Mouse (Mus musculus) kidney, embryonic 16.5 days (tissue): ENCODE measurements around the gene BC049352. TPM values are rescaled to one million over a fixed set of nuclear protein-coding genes. Genes with fewer than 3 reads are reported as not detected.

Experiments
- ATAC-seq: fragments of 200-750 bp; cut with Nextera tagmentation; 2 replicates; pipeline ENCODE4 v1.8.0; 2017; ENCODE audit warnings: moderate TSS enrichment; ENCODE audit not compliant: low FRiP score, low TSS enrichment
- H3K27ac ChIP-seq: fragments of 300-500 bp; sonication (generic); 2 replicates; pipeline ENCODE4 v1.5.1; 2014; ENCODE audit warnings: low read length
- H3K27me3 ChIP-seq: fragments of 300-500 bp; sonication (generic); 2 replicates; pipeline ENCODE4 v1.6.1; 2014; ENCODE audit warnings: low read length, control low read depth, mixed read lengths; ENCODE audit not compliant: insufficient read depth
- H3K36me3 ChIP-seq: fragments of 300-500 bp; sonication (generic); 2 replicates; pipeline ENCODE4 v1.6.1; 2014; ENCODE audit warnings: low read length, control low read depth, mixed read lengths; ENCODE audit not compliant: insufficient read depth
- H3K4me1 ChIP-seq: fragments of 300-500 bp; sonication (generic); 2 replicates; pipeline ENCODE4 v1.6.1; 2014; ENCODE audit warnings: low read length, control low read depth, mixed read lengths; ENCODE audit not compliant: insufficient read depth
- H3K4me2 ChIP-seq: fragments of 300-500 bp; sonication (generic); replicated peaks from 2 replicates; pipeline ENCODE4 v1.6.1; 2014; ENCODE audit warnings: low read depth, low read length
- H3K4me3 ChIP-seq: fragments of 300-500 bp; sonication (generic); 2 replicates; pipeline ENCODE4 v1.5.1; 2014; ENCODE audit warnings: mild to moderate bottlenecking, low read length
- H3K9ac ChIP-seq: fragments of 300-500 bp; sonication (generic); replicated peaks from 2 replicates; pipeline ENCODE4 v1.6.1; 2014; ENCODE audit warnings: low read length
- H3K9me3 ChIP-seq: fragments of 300-500 bp; sonication (generic); 2 replicates; pipeline ENCODE4 v1.6.1; 2016; ENCODE audit warnings: low read length, control low read depth
- WGBS: fragments of 180-500 bp; shearing (Covaris S2); extraction: QIAGEN DNeasy Blood & Tissue Kit; methylation state at CpG from one replicate; pipeline ENCODE4 v1.1.7; 2014; 5-methylcytosine and 5-hydroxymethylcytosine counted together
- microRNA-seq: library from miRNA; unstranded; fragments of <30 nt; microRNA quantifications from one replicate; pipeline ENCODE4, GENCODE M21; 2016
- polyA plus RNA-seq: library from polyadenylated mRNA; unstranded; fragments of >200 nt; fragmentation: Nextera tagmentation; extraction: Ambion mirVana; gene quantifications from 2 replicates; pipeline ENCODE4 v1.2.1, GENCODE M21; 2015

BC049352 gene
- polyA plus RNA-seq, 1 experiment from 2014 or later: not detected

DNA sequence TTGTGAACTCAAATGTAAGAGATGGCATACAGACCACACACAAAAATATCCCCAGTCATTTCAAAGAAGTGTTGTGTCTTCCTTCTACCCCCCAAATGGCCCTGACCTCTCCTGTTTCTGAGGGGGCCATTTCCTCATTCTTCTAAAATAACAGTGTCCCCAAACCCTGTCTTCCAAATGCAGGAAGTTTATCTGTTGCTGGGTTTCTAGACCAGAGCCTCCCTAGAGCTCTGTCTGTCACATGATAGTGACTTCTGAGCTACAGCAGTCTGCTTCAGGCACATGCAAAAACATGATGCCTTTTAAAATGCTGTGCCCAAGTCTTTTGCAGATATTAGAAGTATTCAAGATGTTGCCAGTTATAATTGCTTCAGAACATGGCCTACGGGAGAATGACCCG, 92.8 kb downstream of the BC049352 start:
- no peaks in the 10 kb centered on the region for H3K4me1 ChIP-seq
- H3K9me3 ChIP-seq: no peaks in the 10 kb centered on the region
- no peak overlapping the region for H3K27ac ChIP-seq
- no peak for ATAC-seq
- no peak overlapping the region for H3K4me2 ChIP-seq
- peaks cover 7% of the 10 kb centered on the region for H3K27me3 ChIP-seq
- no peak overlapping the region for H3K9ac ChIP-seq
- no peak overlapping the region for H3K4me3 ChIP-seq
- WGBS: 91% methylated on average over 2 of the region's 2 CpGs
- no peaks in the 10 kb centered on the region for H3K36me3 ChIP-seq

DNA sequence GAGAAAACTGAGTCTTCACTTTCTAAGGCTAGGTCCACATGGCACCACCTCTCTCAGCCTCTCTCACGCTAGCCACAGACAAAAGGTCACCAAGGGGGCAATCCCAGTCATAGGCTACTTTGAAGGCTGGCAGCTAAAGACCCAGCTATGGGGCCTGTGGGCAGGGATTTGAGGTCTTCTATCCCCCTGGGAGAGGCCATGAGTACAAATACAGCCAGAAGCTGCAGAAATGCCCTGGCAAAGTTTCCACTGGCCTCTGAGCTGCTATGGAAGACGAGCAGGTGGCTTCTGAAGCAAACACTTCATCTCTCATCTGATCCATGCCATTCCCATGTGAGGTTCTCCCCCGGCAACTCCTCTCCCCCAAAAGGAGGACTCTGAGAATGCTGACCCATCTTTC, 98.3 kb downstream of the BC049352 start:
- Histone ChIP-seq H3K36me3 (no peaks in the 10 kb centered on the region), H3K9ac (no peak overlapping the region), H3K27me3 (no peaks in the 10 kb centered on the region), H3K27ac (no peak overlapping the region), H3K9me3 (no peaks in the 10 kb centered on the region), H3K4me3 (no peak overlapping the region), H3K4me2 (no peak overlapping the region), H3K4me1 (no peaks in the 10 kb centered on the region)
- WGBS: 71% methylated on average over 3 of the region's 3 CpGs
- ATAC-seq: no peak

- Histone ChIP-seq H3K27ac (no peak overlapping the region), H3K9ac (no peak overlapping the region), H3K4me2 (no peak overlapping the region), H3K4me3 (no peak overlapping the region), H3K36me3 (no peaks in the 10 kb centered on the region), H3K9me3 (no peaks in the 10 kb centered on the region), H3K4me1 (no peaks in the 10 kb centered on the region), H3K27me3 (no peaks in the 10 kb centered on the region)
- 77% methylated on average over 3 of the region's 3 CpGs for WGBS
- ATAC-seq: no peak
Measured at GRCm38 (mm10) chr9:45280891-45281290, 99.1 kb downstream of the BC049352 start.

GRCm38 (mm10) chr9:45282466-45282865, 100.7 kb downstream of the BC049352 start:
- no peak overlapping the region for H3K4me2 ChIP-seq
- 94% methylated on average over 5 of the region's 5 CpGs for WGBS
- H3K9ac ChIP-seq: no peak overlapping the region
- no peaks in the 10 kb centered on the region for H3K9me3 ChIP-seq
- H3K27ac ChIP-seq: no peak overlapping the region
- H3K36me3 ChIP-seq: no peaks in the 10 kb centered on the region
- no peaks in the 10 kb centered on the region for H3K4me1 ChIP-seq
- H3K4me3 ChIP-seq: no peak overlapping the region
- no peaks in the 10 kb centered on the region for H3K27me3 ChIP-seq
- no peak for ATAC-seq

- no peak for ATAC-seq
- WGBS: 89% methylated on average over 11 of the region's 11 CpGs
- no peaks in the 10 kb centered on the region for H3K27me3 ChIP-seq
Measured at GRCm38 (mm10) chr9:45291481-45292168, 109.8 kb downstream of the BC049352 start.

GRCm38 (mm10) chr9:45294210-45295011, 112.6 kb downstream of the BC049352 start:
- ATAC-seq: no peak
- Histone ChIP-seq H3K4me1 (no peaks in the 10 kb centered on the region), H3K9ac (no peak overlapping the region), H3K27me3 (no peaks in the 10 kb centered on the region), H3K4me3 (no peak overlapping the region), H3K36me3 (no peaks in the 10 kb centered on the region), H3K9me3 (no peaks in the 10 kb centered on the region), H3K4me2 (no peak overlapping the region), H3K27ac (no peak overlapping the region)
- WGBS: 54% methylated on average over 10 of the region's 10 CpGs

More at GRCm38 (mm10) chr9:45291481-45292168, 109.8 kb downstream of the BC049352 start:
- Histone ChIP-seq H3K36me3 (no peaks in the 10 kb centered on the region), H3K9ac (no peak overlapping the region), H3K27ac (no peak overlapping the region), H3K4me2 (no peak overlapping the region), H3K9me3 (no peaks in the 10 kb centered on the region), H3K4me1 (no peaks in the 10 kb centered on the region), H3K4me3 (no peak overlapping the region)

- WGBS: 80% methylated on average over 11 of the region's 11 CpGs
- 0 out of 2 replicates have a peak, but pooled peaks cover 4% of the 10 kb centered on the region for H3K4me1 ChIP-seq
Measured at GRCm38 (mm10) chr9:45299231-45300006, 117.6 kb downstream of the BC049352 start.

More at GRCm38 (mm10) chr9:45299231-45300006, 117.6 kb downstream of the BC049352 start:
- no peaks in the 10 kb centered on the region for H3K36me3 ChIP-seq
- no peaks in the 10 kb centered on the region for H3K27me3 ChIP-seq
- no peak overlapping the region for H3K4me3 ChIP-seq
- no peak overlapping the region for H3K27ac ChIP-seq
- no peak for ATAC-seq
- no peaks in the 10 kb centered on the region for H3K9me3 ChIP-seq
- H3K4me2 ChIP-seq: no peak overlapping the region
- H3K9ac ChIP-seq: no peak overlapping the region

Small RNAs within 50 kb of the gene (microRNA-seq; reads per million reads assigned to microRNA genes)
- gene Mir7086: not detected

Other genes with a start within 250 kb of the BC049352 start
- 24.3 and 29.1 TPM in 2 replicates for gene Ube4a, start 216.4 kb upstream of the BC049352 start, polyA plus RNA-seq
- not detected in 2 replicates for gene Cd3g, start 201.6 kb upstream of the BC049352 start, polyA plus RNA-seq
- gene Cd3d, start 200.2 kb upstream of the BC049352 start, polyA plus RNA-seq: not detected in 2 replicates
- not detected in 2 replicates for gene Cd3e, start 172.4 kb upstream of the BC049352 start, polyA plus RNA-seq
- 20.3 and 23.4 TPM in 2 replicates for gene Mpzl2, start 142.2 kb upstream of the BC049352 start, polyA plus RNA-seq
- gene Mpzl3, start 126.8 kb upstream of the BC049352 start, polyA plus RNA-seq: 3.2 and 3.7 TPM in 2 replicates
- gene Jaml, start 102.8 kb upstream of the BC049352 start, polyA plus RNA-seq: 0.30 TPM in 1 of 2 replicates, not detected in the other
- 4.7 and 5.0 TPM in 2 replicates for gene Scn2b, start 64.2 kb upstream of the BC049352 start, polyA plus RNA-seq
- 0.91 and 1.0 TPM in 2 replicates for gene Scn4b, start 43.6 kb upstream of the BC049352 start, polyA plus RNA-seq
- 0.33 and 0.61 TPM in 2 replicates for gene Tmprss4, start 22.1 kb downstream of the BC049352 start, polyA plus RNA-seq
- 0.65 and 0.92 TPM in 2 replicates for gene Il10ra, start 87.1 kb downstream of the BC049352 start, polyA plus RNA-seq
- gene Tmprss13, start 137.1 kb downstream of the BC049352 start, polyA plus RNA-seq: 0.33 and 0.36 TPM in 2 replicates
- 184 and 189 TPM in 2 replicates for gene Fxyd6, start 188.2 kb downstream of the BC049352 start, polyA plus RNA-seq
- 746 and 828 TPM in 2 replicates for gene Fxyd2, start 217.7 kb downstream of the BC049352 start, polyA plus RNA-seq
- 0.17 and 0.37 TPM in 2 replicates for gene Dscaml1, start 244.6 kb downstream of the BC049352 start, polyA plus RNA-seq